Comparison of ENCODE assay signal across 12 mouse cellular contexts in genomic region chr1:184013106-184013505, GRCm38 (mm10). TPM values are rescaled to one million over a fixed set of nuclear protein-coding genes. Genes with fewer than 3 reads are reported as not detected.
DNase-seq lines count a peak whose midpoint lies in the region; ATAC-seq and TF ChIP-seq lines count a peak whose summit lies in the region.
"Had no signal": no experiment of that assay in that cellular context is flagged by ENCODE, and none has a peak within 500 bp of the region (broad histone marks: within the 10 kb centered on the region; RNA-seq: fewer than 3 reads in every experiment).

TSS of gene Dusp10 (plus strand) at chr1:184013302.

- intact Hi-C loops in gastrocnemius, postnatal 14 days (cut with DNase I; ENCODE audit: low total_unique reads) = no loop called here
- intact Hi-C loops in left cerebral cortex, postnatal 25 days (cut with DNase I) = no loop called here

- H3K4me2 ChIP-seq in midbrain, embryonic 12.5 days (replicated peaks) = no peak within 1 kb of the TSS
- no peak within 1 kb of the TSS for H3K4me2 ChIP-seq in midbrain, embryonic 15.5 days
- no peak within 1 kb of the TSS for H3K4me2 ChIP-seq in myocyte (ENCODE audit: low read depth)
- H3K4me2 ChIP-seq in kidney, embryonic 16.5 days (replicated peaks; ENCODE audit: low read depth, low read length) = no peak within 1 kb of the TSS
- H3K4me2 ChIP-seq: hindbrain, embryonic 15.5 days; lung, embryonic 15.5 days had no signal

- H3K79me2 ChIP-seq in myocyte (ENCODE audit: control insufficient read depth, insufficient read depth) = no peaks in the 10 kb centered on the region

- TF ChIP-seq POLR2A in myocyte (IDR thresholded peaks at IDR 0.05; ENCODE audit: insufficient read length, low read depth) = no peak

- no peaks in the 10 kb centered on the region for H3K27me3 ChIP-seq in midbrain, embryonic 12.5 days
- H3K27me3 ChIP-seq in midbrain, embryonic 15.5 days (replicated peaks) = no peaks in the 10 kb centered on the region
- no peaks in the 10 kb centered on the region for H3K27me3 ChIP-seq in myocyte (ENCODE audit: control insufficient read depth, insufficient read depth, insufficient read length)
- no peaks in the 10 kb centered on the region for H3K27me3 ChIP-seq in kidney, embryonic 16.5 days (ENCODE audit: insufficient read depth, low read length)
- H3K27me3 ChIP-seq: hindbrain, embryonic 15.5 days; lung, embryonic 15.5 days had no signal

- no peak within 1 kb of the TSS for H3K4me3 ChIP-seq in midbrain, embryonic 12.5 days
- no peak within 1 kb of the TSS for H3K4me3 ChIP-seq in midbrain, embryonic 15.5 days
- H3K4me3 ChIP-seq in myocyte = no peak within 1 kb of the TSS
- no peak within 1 kb of the TSS for H3K4me3 ChIP-seq in kidney, embryonic 16.5 days (ENCODE audit: low read length)
- H3K4me3 ChIP-seq: hindbrain, embryonic 15.5 days; lung, embryonic 15.5 days had no signal

- no peaks in the 10 kb centered on the region for H3K4me1 ChIP-seq in midbrain, embryonic 12.5 days
- no peaks in the 10 kb centered on the region for H3K4me1 ChIP-seq in midbrain, embryonic 15.5 days
- no peaks in the 10 kb centered on the region for H3K4me1 ChIP-seq in kidney, embryonic 16.5 days (ENCODE audit: insufficient read depth, low read length)
- H3K4me1 ChIP-seq: hindbrain, embryonic 15.5 days had no signal

- no peak within 1 kb of the TSS for H3K9ac ChIP-seq in midbrain, embryonic 12.5 days (replicated peaks)
- no peak within 1 kb of the TSS for H3K9ac ChIP-seq in midbrain, embryonic 15.5 days
- no peak within 1 kb of the TSS for H3K9ac ChIP-seq in kidney, embryonic 16.5 days (replicated peaks; ENCODE audit: low read length)
- H3K9ac ChIP-seq: hindbrain, embryonic 15.5 days; lung, embryonic 15.5 days had no signal

- DNase-seq in adrenal gland, postnatal 10 days = no peak
- DNase-seq in adrenal gland, postnatal 25 days = no peak
- no peak for DNase-seq in gastrocnemius, postnatal 14 days
- no peak for DNase-seq in left cerebral cortex, postnatal 25 days (ENCODE audit: low spot score in 2 of 2)
- DNase-seq: cerebellum, adult 9-11 months; right cerebral cortex, postnatal 25 days had no signal

- H3ac ChIP-seq in myocyte (ENCODE audit: control insufficient read depth, insufficient read length) = no peak within 1 kb of the TSS

- no peak within 1 kb of the TSS for H3K27ac ChIP-seq in midbrain, embryonic 12.5 days (replicated peaks)
- no peak within 1 kb of the TSS for H3K27ac ChIP-seq in midbrain, embryonic 15.5 days
- H3K27ac ChIP-seq in kidney, embryonic 16.5 days (ENCODE audit: low read length) = no peak within 1 kb of the TSS
- H3K27ac ChIP-seq: hindbrain, embryonic 15.5 days; lung, embryonic 15.5 days had no signal

- 91% methylated on average over 4 of the region's 4 CpGs for WGBS in midbrain, embryonic 12.5 days
- WGBS in midbrain, embryonic 15.5 days = 85% methylated on average over 4 of the region's 4 CpGs
- 82% methylated on average over 4 of the region's 4 CpGs for WGBS in kidney, embryonic 16.5 days

- ATAC-seq in midbrain, embryonic 12.5 days (ENCODE audit: low FRiP score, low read depth) = no peak
- no peak for ATAC-seq in midbrain, embryonic 15.5 days (replicated peaks)
- ATAC-seq in kidney, embryonic 16.5 days (ENCODE audit: low FRiP score, low TSS enrichment) = no peak

- no peaks in the 10 kb centered on the region for H3K36me3 ChIP-seq in midbrain, embryonic 12.5 days
- no peaks in the 10 kb centered on the region for H3K36me3 ChIP-seq in midbrain, embryonic 15.5 days (replicated peaks)
- no peaks in the 10 kb centered on the region for H3K36me3 ChIP-seq in myocyte (ENCODE audit: control insufficient read depth, insufficient read depth)
- no peaks in the 10 kb centered on the region for H3K36me3 ChIP-seq in kidney, embryonic 16.5 days (ENCODE audit: insufficient read depth, low read length)
- H3K36me3 ChIP-seq: hindbrain, embryonic 15.5 days; lung, embryonic 15.5 days had no signal

- H3K9me3 ChIP-seq in midbrain, embryonic 12.5 days = no peaks in the 10 kb centered on the region
- H3K9me3 ChIP-seq in midbrain, embryonic 15.5 days = no peaks in the 10 kb centered on the region
- H3K9me3 ChIP-seq in kidney, embryonic 16.5 days (ENCODE audit: low read length) = no peaks in the 10 kb centered on the region
- H3K9me3 ChIP-seq: hindbrain, embryonic 15.5 days; lung, embryonic 15.5 days had no signal

TF ChIP-seq in myocyte, 11 proteins besides CTCF, POLR2A, EP300 and RAD21:
- TF ChIP-seq TCF12 (IDR thresholded peaks at IDR 0.05; ENCODE audit: insufficient read depth, poor library complexity, severe bottlenecking) (no peak), USF1 (IDR thresholded peaks at IDR 0.05; ENCODE audit: low read depth) (no peak), MAX (IDR thresholded peaks at IDR 0.05; ENCODE audit: low read depth) (no peak), MYOG (IDR thresholded peaks at IDR 0.05; ENCODE audit: control insufficient read depth in 1 of 3, insufficient read depth in 1 of 3, insufficient read length in 2 of 3, low read depth in 2 of 3) (no peak), TCF3 (IDR thresholded peaks at IDR 0.05; ENCODE audit: insufficient read length, low read depth) (no peak), REST (IDR thresholded peaks at IDR 0.05; ENCODE audit: insufficient read depth, insufficient read length) (no peak), E2F4 (IDR thresholded peaks at IDR 0.05; ENCODE audit: insufficient read depth) (no peak)

RNA-seq across cellular contexts. Expression of gene Dusp10, which starts in this region (rescaled TPM):
- 10 to 100 TPM; 17.4 to 30.9 TPM for total RNA-seq in adrenal gland, postnatal 10 days (2021)
- total RNA-seq in adrenal gland, postnatal 25 days (2021) = 6.6 and 8.6 TPM in 2 replicates
- polyA plus RNA-seq in midbrain, embryonic 12.5 days (2016; fragmentation: Nextera tagmentation; extraction: Ambion mirVana) = 9.0 and 10.3 TPM in 2 replicates
- polyA plus RNA-seq in midbrain, embryonic 15.5 days (2015; fragmentation: Nextera tagmentation; extraction: Ambion mirVana) = 4.9 and 5.2 TPM in 2 replicates
- total RNA-seq in gastrocnemius, postnatal 14 days (2021) = 10 to 100 TPM; 14.0 to 28.0 TPM
- polyA plus RNA-seq in myocyte (2012; fragmentation: generic; extraction: Trizol) = 14.6 TPM
- total RNA-seq in left cerebral cortex, postnatal 25 days (2021) = 1 to 10 TPM; 5.2 to 6.2 TPM
- 7.1 and 7.4 TPM in 2 replicates for polyA plus RNA-seq in kidney, embryonic 16.5 days (2015; fragmentation: Nextera tagmentation; extraction: Ambion mirVana)
